Mouse (Mus musculus) right cerebral cortex, postnatal 4 days (tissue): ENCODE data around the gene Rdh9.

Experiments
- DNase-seq: peaks from one replicate; pipeline ENCODE4 v3.0.0-alpha.2; 2022

The Rdh9 gene

GRCm38 (mm10) chr10:127776011-127776410 is at the start of gene Rdh9:
Gene Rdh9, plus strand, starts transcription at chr10:127776386.
- no peak for DNase-seq

GRCm38 (mm10) chr10:127728437-127728836 is 47.7 kb upstream of the Rdh9 start:
- no peak for DNase-seq

- no peak for DNase-seq
These were observed 45.8 kb upstream of the Rdh9 start for GRCm38 (mm10) chr10:127730285-127730932.

- DNase-seq: no peak
These were observed 45.3 kb upstream of the Rdh9 start for GRCm38 (mm10) chr10:127730933-127731310.

GRCm38 (mm10) chr10:127731397-127731796 is 44.8 kb upstream of the Rdh9 start:
- DNase-seq: no peak

- no peak for DNase-seq
These were observed 41.8 kb upstream of the Rdh9 start for GRCm38 (mm10) chr10:127734434-127734833.

GRCm38 (mm10) chr10:127736266-127736665 is 39.9 kb upstream of the Rdh9 start:
- DNase-seq: no peak

GRCm38 (mm10) chr10:127736916-127737315 is 39.3 kb upstream of the Rdh9 start:
- no peak for DNase-seq

GRCm38 (mm10) chr10:127737552-127737951 is 38.6 kb upstream of the Rdh9 start:
- no peak for DNase-seq

- DNase-seq: no peak
These were observed 37.9 kb upstream of the Rdh9 start for GRCm38 (mm10) chr10:127738151-127738882.

GRCm38 (mm10) chr10:127739083-127739660 is 37.0 kb upstream of the Rdh9 start, which contains the start of gene Zbtb39:
Gene Zbtb39, plus strand, starts transcription at chr10:127739538.
- peak; percentile 83 for DNase-seq

- peak; percentile 38 for DNase-seq
These were observed 36.5 kb upstream of the Rdh9 start for GRCm38 (mm10) chr10:127739661-127740161.

- peak; percentile 64 for DNase-seq
These were observed 31.5 kb upstream of the Rdh9 start for GRCm38 (mm10) chr10:127744661-127745060.

GRCm38 (mm10) chr10:127745886-127746285 is 30.3 kb upstream of the Rdh9 start:
- no peak for DNase-seq

- DNase-seq: no peak
These were observed 28.9 kb upstream of the Rdh9 start for GRCm38 (mm10) chr10:127747254-127747653.

GRCm38 (mm10) chr10:127748847-127749612 is 27.2 kb upstream of the Rdh9 start:
- DNase-seq: no peak

- DNase-seq: no peak
These were observed 25.9 kb upstream of the Rdh9 start for GRCm38 (mm10) chr10:127750136-127750777.

GRCm38 (mm10) chr10:127751548-127751947 is 24.6 kb upstream of the Rdh9 start, which contains the start of gene Gpr182:
Gene Gpr182, minus strand, starts transcription at chr10:127751732.
- no peak for DNase-seq

GRCm38 (mm10) chr10:127754566-127755166 is 21.5 kb upstream of the Rdh9 start:
- DNase-seq: no peak

- DNase-seq: no peak
These were observed 20.9 kb upstream of the Rdh9 start for GRCm38 (mm10) chr10:127755246-127755645.

- no peak for DNase-seq
These were observed 20.3 kb upstream of the Rdh9 start for GRCm38 (mm10) chr10:127755770-127756468.
